Mouse (Mus musculus) lung, postnatal 10 days (tissue): ENCODE data around the gene Acadvl.

Source experiments
- DNase-seq: peaks from one replicate; pipeline ENCODE4 v3.0.0; 2021

Gene Acadvl

DNA sequence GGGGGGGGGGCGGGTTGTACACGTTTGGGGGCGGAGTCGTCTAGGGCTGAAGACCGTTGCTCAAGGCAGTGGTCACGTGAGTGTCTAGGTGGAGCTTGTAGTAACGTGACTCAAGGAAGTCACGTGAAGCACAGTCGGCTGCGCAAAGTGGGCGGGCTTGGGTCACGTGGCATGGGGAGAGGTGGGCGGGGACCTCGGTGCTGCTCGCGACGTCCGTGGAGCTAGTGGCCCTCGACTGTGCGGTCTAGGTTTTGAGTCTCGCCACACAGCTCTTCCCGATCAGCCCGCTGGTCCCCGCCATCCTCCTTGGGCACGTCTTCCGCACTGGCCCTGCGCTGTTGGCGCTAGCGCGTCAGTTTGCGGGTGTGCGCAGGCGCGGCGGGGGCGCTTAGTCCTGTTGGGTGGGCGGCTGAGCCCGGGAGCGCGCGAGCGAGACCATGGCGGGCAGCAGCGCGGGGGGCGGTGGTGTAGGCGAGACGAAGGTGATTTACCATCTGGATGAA, 14.8 kb downstream of the Acadvl start, which contains the start of gene Dvl2:
Dvl2 (plus strand) TSS at position 200 of the 503 bp plus-strand sequence.
- peak; percentile 96 for DNase-seq

GRCm38 (mm10) chr11:69999666-70000065, 15.5 kb downstream of the Acadvl start:
- DNase-seq = no peak

DNA sequence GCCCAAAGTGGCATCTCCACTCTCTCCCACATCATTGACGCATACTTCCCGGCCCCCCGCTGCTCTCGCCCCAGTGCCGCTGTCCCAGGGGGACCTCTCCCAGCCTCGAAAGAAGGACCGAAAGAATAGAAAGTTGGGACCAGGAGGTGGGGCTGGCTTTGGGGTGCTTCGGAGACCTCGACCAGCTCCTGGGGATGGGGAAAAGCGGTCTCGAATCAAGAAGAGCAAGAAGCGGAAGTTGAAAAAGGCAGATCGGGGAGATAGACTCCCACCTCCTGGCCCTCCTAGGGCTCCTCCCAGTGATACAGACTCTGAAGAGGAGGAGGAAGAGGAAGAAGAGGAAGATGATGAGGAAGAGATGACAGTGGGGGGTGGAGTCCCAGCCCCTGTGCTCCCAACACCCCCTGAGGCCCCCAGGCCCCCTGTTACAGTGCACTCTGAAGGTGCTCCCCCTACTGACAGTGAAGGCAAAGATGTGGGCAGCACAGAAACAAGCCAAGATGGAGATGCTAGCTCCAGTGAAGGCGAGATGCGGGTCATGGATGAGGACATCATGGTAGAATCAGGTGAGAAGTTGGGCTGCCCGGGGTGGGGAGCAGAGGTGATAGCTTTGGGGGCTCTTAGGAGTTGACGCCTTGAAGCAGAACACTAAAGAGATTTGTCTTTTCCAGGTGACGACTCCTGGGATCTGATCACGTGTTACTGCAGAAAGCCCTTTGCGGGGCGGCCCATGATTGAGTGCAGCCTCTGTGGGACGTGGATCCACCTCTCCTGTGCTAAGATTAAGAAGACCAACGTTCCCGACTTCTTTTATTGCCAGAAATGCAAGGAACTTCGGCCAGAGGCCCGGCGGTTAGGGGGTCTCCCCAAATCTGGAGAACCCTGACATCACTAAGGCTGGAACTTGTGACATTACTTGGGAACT, 16.4 kb downstream of the Acadvl start:
- DNase-seq = no peak

DNA sequence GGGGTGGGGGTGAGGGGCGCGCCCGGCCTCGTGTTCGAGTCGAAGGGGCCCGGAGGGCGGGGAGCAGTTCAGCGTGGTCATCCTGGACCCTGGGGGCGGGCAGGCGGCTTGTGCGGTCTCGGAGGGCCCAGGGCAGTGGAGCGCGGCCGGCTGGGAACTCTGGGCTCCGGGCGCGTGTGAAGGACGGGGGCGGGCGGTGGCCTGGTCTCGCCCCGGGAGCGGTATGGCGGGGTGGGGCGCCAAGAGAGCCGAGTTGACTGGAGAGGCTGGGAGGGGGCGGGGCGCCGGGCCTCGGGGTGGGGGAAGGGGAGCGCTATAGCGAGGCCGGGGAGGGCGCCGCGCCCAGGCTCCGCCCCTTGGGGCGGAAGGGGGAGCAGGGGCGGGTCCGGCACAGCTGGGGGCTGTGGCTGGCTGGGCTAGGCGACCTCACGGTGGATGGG, 18.1 kb downstream of the Acadvl start:
- DNase-seq = peak; percentile 94

- DNase-seq = no peak
Measured at GRCm38 (mm10) chr11:69996161-69997061, 18.8 kb downstream of the Acadvl start.

DNA sequence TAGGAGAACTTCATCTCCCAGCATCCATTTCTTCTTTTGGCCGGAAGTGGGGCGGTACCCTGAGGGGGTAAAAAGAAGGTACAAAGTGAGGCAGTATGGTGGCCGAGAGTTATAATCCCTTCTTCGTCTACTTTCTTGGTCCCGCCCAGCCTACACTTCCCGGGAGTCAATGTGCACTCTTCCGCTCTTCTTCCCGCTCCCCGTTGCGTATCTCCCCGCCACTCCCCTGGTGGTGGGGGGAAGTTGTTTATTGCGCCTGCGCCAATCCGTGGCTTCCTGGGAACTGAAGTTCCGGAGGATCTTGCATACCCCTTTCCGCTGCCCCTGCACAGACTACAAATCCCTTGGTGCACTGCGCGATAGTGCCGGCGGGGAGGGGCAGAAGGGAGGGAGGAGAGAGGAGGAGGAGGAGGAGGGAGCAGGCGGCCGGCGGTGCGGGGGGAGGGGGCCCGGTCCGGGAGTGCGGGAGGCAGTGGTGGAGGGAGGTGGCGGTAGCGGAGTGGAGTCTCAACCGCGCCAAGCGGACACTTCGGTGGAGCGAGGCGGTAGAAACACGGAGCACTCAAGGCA, 19.7 kb downstream of the Acadvl start, which contains the start of gene Phf23:
Phf23 (plus strand) TSS at position 387 of the 570 bp plus-strand sequence.
- peak; percentile 99 for DNase-seq

GRCm38 (mm10) chr11:69994401-69995090, 20.7 kb downstream of the Acadvl start:
- no peak for DNase-seq

GRCm38 (mm10) chr11:69992932-69993331, 22.3 kb downstream of the Acadvl start:
- no peak for DNase-seq

GRCm38 (mm10) chr11:69992396-69992795, 22.8 kb downstream of the Acadvl start:
- DNase-seq = peak; percentile 31

GRCm38 (mm10) chr11:69991711-69992110, 23.5 kb downstream of the Acadvl start:
- DNase-seq = no peak

- peak; percentile 99 for DNase-seq
Measured at GRCm38 (mm10) chr11:69990850-69991691, 24.1 kb downstream of the Acadvl start, which contains the start of gene Gabarap. Gene Gabarap, plus strand, starts transcription at chr11:69991143.

GRCm38 (mm10) chr11:69989949-69990348, 25.3 kb downstream of the Acadvl start:
- DNase-seq = no peak

- no peak for DNase-seq
Measured at GRCm38 (mm10) chr11:69984431-69984830, 30.8 kb downstream of the Acadvl start.

DNA sequence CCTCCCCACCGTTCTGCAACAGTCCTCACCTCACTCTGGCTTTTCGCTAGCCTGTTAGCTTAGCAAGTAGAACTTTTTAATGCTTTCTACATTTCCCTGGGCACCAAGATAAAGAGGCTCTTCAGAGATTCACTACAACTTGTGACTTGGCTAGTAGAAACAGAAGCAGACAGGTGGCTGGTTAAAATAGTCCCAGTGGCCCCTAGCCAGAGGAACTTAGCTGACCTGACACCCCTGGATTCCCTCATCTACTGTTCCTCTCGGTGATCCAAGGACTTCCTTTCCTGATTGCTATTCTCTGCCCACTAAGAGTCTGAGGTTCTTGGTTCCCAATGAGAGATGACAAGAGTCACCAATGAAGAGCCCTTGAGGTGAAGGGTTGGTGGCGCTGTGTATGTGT, 31.8 kb downstream of the Acadvl start:
- DNase-seq = no peak

- peak; percentile 23 for DNase-seq
Measured at GRCm38 (mm10) chr11:69982877-69983276, 32.3 kb downstream of the Acadvl start.

- no peak for DNase-seq
Measured at GRCm38 (mm10) chr11:69982225-69982624, 33.0 kb downstream of the Acadvl start, which contains the start of gene Elp5. Gene Elp5, minus strand, starts transcription at chr11:69982517.

- DNase-seq = peak; percentile 29
Measured at GRCm38 (mm10) chr11:69981141-69981762, 34.0 kb downstream of the Acadvl start, which contains the start of gene Ctdnep1. Gene Ctdnep1, plus strand, starts transcription at chr11:69981156.

DNA sequence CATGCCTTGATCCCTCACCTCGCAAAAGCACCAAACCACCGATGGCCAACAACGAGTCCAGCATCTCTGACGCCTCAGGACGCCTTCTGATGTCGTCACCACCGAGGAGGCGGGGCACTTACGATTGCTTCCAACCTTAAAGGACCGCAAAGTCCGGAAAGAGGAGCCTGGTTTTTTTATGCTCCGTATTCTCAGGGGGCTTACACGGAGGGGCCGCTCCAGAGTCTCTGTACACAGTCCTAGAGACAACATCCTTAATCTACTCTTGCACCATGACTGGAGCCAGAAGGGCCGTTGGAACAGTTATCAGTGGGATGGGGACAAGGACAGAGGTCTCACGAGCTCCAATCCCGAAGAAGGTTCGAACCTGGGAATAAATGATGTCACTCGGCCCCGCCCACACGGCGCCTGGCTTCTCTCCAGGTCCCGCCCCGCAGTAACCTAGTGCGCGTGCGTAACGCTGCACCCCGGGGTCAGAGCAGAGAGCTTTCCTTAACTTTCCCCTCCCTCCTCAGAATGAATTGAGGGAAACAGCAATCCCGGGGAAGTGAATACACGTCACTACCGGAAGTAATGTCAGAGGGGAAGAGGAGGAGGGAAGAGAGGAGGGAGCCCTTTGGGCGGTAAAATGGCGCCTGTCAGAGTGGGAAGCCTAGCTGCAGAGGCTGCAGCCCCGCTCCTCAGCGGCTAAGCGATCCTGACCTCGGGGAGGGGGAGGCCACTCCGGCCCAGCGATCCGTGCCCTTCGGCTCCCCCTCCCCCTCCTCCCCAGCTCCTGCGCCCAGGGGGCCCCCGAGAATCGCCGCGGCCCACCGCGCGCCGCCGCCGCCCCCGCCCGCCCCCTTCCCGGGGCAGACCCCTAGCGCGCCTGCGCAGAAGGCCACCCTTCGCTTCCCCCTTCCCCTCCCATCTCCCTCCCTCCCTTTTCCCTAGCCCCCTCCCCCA, 34.7 kb downstream of the Acadvl start:
- peak; percentile 98 for DNase-seq

GRCm38 (mm10) chr11:69979827-69980195, 35.4 kb downstream of the Acadvl start:
- no peak for DNase-seq
